Mouse (Mus musculus): Measurements from ENCODE around the gene Nmnat1. TPM values are rescaled to one million over a fixed set of nuclear protein-coding genes. Genes with fewer than 3 reads are reported as not detected.

The Nmnat1 gene
- 6.4 and 6.8 TPM in 2 replicates for polyA plus RNA-seq (2015; fragmentation: Nextera tagmentation; extraction: Ambion mirVana)

DNA sequence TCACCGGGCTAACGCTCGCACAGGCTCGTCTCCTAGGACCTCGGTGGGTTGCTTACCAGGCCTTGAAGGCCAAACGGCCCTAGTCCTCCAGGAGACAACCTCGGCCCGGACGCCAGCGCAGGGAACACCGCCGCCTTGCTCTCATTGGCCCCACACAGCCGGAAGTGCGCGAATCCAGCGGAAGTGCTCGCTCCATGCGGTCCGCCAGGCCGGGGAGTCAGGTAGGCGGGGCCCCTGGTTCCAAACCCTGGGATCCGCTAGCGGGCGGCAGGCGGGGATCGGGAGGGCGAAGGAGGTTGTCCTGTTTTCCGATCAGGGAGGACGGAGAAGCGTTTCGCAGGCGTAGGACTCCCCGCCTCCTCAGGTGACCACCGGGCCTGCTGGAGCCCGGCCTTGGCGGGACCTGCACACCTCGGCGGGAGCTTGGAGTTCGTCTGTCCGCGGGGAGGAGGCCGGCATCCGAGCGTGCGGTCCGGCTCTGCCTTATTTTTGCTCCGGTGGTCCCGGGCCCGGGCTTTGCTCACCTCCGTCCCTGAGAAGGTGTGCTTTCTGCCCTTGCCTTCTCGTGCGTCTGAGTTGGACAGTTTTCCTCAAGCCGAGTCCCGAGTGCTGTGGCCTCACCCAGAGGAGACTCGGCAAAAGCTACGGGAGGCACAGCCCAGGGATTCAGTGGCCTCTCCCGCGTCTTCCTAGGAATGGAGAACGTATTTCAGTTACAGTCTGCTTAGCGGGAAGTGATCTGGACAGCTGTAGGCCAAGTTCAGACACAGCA is at the start of gene Nmnat1, which contains the start of gene Lzic:
Gene Nmnat1 (minus strand): TSS at position 150 of the 772 bp plus-strand sequence.
Gene Lzic (plus strand): TSS at position 177 of the 772 bp plus-strand sequence.
- Histone ChIP-seq H3K4me3 (ENCODE audit: low read depth, low read length) (peak within 1 kb of the TSS; percentile 65), H3K9ac (replicated peaks) (peak within 1 kb of the TSS; percentile 77), H3K36me3 (replicated peaks; ENCODE audit: insufficient read depth, low read length) (peaks cover 24% of the 10 kb centered on the region)

DNA sequence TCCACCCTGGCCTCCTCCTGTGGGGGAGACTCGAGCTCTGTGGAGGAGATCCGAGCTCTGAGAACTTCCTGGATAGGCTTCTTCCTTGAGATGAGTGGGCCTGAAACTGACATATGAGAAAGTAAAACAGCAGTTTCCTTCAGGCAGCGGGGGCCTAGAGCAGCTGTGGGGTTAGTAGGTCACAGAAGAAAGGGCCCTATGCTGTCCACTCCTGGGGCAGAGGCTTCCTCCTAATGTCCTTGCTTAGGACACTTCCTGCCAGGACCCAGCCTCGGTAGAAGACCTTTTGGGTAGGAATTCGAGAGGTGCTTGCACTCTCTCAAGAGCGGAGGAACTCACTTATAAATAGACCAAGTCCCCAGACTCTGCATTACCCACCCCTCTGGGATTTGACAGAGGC is 44.7 kb upstream of the Nmnat1 start:
- Histone ChIP-seq H3K4me3 (ENCODE audit: low read depth, low read length) (no peak overlapping the region), H3K27ac (ENCODE audit: low read depth) (no peak overlapping the region), H3K9ac (replicated peaks) (no peak overlapping the region), H3K4me2 (ENCODE audit: low read depth, low read length) (no peak overlapping the region), H3K4me1 (ENCODE audit: insufficient read depth) (peaks cover 5% of the 10 kb centered on the region; the same call in 1 of the 2 replicates), H3K36me3 (replicated peaks; ENCODE audit: insufficient read depth, low read length) (no peaks in the 10 kb centered on the region), H3K9me3 (ENCODE audit: low read length) (no peaks in the 10 kb centered on the region), H3K27me3 (ENCODE audit: insufficient read depth, low read length) (no peaks in the 10 kb centered on the region)
- WGBS (ENCODE audit: insufficient replicate concordance), result 54% methylated on average over 6 of the region's 6 CpGs
- TF ChIP-seq EP300 (IDR thresholded peaks at IDR 0.05; ENCODE audit: low read depth) (no peak), CTCF (IDR thresholded peaks at IDR 0.05; ENCODE audit: low read depth) (no peak)
- no peak for DNase-seq
- ATAC-seq, result no peak

More for the DNA sequence above, at the start of gene Nmnat1, which contains the start of gene Lzic:
- H3K27ac ChIP-seq (ENCODE audit: low read depth), result peak within 1 kb of the TSS; percentile 89
- peak within 1 kb of the TSS; percentile 88 for H3K4me2 ChIP-seq (ENCODE audit: low read depth, low read length)
- H3K9me3 ChIP-seq (ENCODE audit: low read length), result no peaks in the 10 kb centered on the region
- peak; percentile 99 for ATAC-seq
- H3K27me3 ChIP-seq (ENCODE audit: insufficient read depth, low read length), result no peaks in the 10 kb centered on the region
- peak; percentile 96 for DNase-seq
- H3K4me1 ChIP-seq (ENCODE audit: insufficient read depth), result peaks cover 12% of the 10 kb centered on the region
- TF ChIP-seq CTCF (IDR thresholded peaks at IDR 0.05; ENCODE audit: low read depth), result peak; percentile 27
- no peak for TF ChIP-seq EP300 (IDR thresholded peaks at IDR 0.05; ENCODE audit: low read depth)
- WGBS (ENCODE audit: insufficient replicate concordance), result under 1% methylated on average over 59 of the region's 60 CpGs

DNA sequence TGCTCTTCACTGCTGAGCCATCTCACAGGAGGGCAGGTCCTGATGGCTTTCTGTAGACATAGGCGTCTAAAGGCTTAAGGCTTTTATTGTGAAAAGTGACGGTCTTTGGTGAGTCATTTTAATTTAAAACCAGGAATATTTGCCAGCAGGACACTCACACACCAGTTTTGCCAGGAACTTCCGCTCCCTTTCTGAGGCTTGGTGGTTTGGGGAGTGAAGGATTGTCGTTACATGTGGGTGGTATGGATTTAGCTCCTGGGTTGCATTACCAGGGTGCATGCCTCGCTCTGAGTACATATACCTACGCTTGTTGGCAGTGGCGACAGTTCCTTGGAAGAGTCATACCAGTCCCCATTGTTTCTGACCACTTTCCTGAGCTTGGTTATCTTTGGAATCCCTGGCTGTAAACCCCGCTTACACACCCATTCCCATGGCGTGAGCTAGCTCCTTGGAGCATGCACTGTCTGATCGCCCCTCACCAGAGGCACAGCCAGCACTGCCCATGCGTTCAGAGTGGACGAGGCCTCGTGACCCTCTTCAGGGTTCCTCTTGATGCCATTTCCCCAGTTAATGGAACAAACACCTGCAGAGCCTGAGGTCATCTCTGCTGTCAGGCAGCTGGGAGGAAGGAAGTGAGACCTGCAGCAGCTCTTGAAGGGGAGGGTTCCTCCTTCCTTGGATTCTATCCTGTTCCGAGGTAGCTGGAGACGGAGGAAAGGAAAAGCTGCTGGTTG is 42.8 kb upstream of the Nmnat1 start:
- WGBS (ENCODE audit: insufficient replicate concordance), result 71% methylated on average over 15 of the region's 15 CpGs
- H3K4me1 ChIP-seq (ENCODE audit: insufficient read depth), result peaks cover 5% of the 10 kb centered on the region; the same call in 1 of the 2 replicates
- H3K4me2 ChIP-seq (ENCODE audit: low read depth, low read length), result no peak overlapping the region
- no peak overlapping the region for H3K4me3 ChIP-seq (ENCODE audit: low read depth, low read length)
- no peak overlapping the region for H3K27ac ChIP-seq (ENCODE audit: low read depth)
- no peaks in the 10 kb centered on the region for H3K36me3 ChIP-seq (replicated peaks; ENCODE audit: insufficient read depth, low read length)
- DNase-seq, result no peak
- no peak for ATAC-seq
- H3K9me3 ChIP-seq (ENCODE audit: low read length), result no peaks in the 10 kb centered on the region
- TF ChIP-seq EP300 (IDR thresholded peaks at IDR 0.05; ENCODE audit: low read depth), result no peak
- no peak for TF ChIP-seq CTCF (IDR thresholded peaks at IDR 0.05; ENCODE audit: low read depth)
- H3K9ac ChIP-seq (replicated peaks), result no peak overlapping the region
- H3K27me3 ChIP-seq (ENCODE audit: insufficient read depth, low read length), result no peaks in the 10 kb centered on the region

GRCm38 (mm10) chr4:149526330-149526729 is 41.3 kb upstream of the Nmnat1 start:
- DNase-seq (no peak), ATAC-seq (no peak)
- H3K9ac ChIP-seq (replicated peaks), result no peak overlapping the region
- no peak overlapping the region for H3K4me2 ChIP-seq (ENCODE audit: low read depth, low read length)
- H3K4me1 ChIP-seq (ENCODE audit: insufficient read depth), result peaks cover 13% of the 10 kb centered on the region
- H3K36me3 ChIP-seq (replicated peaks; ENCODE audit: insufficient read depth, low read length), result no peaks in the 10 kb centered on the region
- TF ChIP-seq EP300 (IDR thresholded peaks at IDR 0.05; ENCODE audit: low read depth) (no peak), CTCF (IDR thresholded peaks at IDR 0.05; ENCODE audit: low read depth) (no peak)
- WGBS (ENCODE audit: insufficient replicate concordance), result 56% methylated on average over 7 of the region's 7 CpGs
- no peak overlapping the region for H3K27ac ChIP-seq (ENCODE audit: low read depth)
- H3K4me3 ChIP-seq (ENCODE audit: low read depth, low read length), result no peak overlapping the region
- no peaks in the 10 kb centered on the region for H3K27me3 ChIP-seq (ENCODE audit: insufficient read depth, low read length)
- no peaks in the 10 kb centered on the region for H3K9me3 ChIP-seq (ENCODE audit: low read length)

- ATAC-seq (no peak), DNase-seq (no peak)
- 77% methylated on average over 6 of the region's 6 CpGs for WGBS (ENCODE audit: insufficient replicate concordance)
Observed at GRCm38 (mm10) chr4:149525811-149526210, 40.8 kb upstream of the Nmnat1 start.

GRCm38 (mm10) chr4:149525170-149525569 is 40.2 kb upstream of the Nmnat1 start:
- no peak overlapping the region for H3K9ac ChIP-seq (replicated peaks)
- H3K27me3 ChIP-seq (ENCODE audit: insufficient read depth, low read length), result no peaks in the 10 kb centered on the region
- peaks cover 16% of the 10 kb centered on the region for H3K4me1 ChIP-seq (ENCODE audit: insufficient read depth)
- 69% methylated on average over 4 of the region's 4 CpGs for WGBS (ENCODE audit: insufficient replicate concordance)
- no peak overlapping the region for H3K4me2 ChIP-seq (ENCODE audit: low read depth, low read length)
- H3K36me3 ChIP-seq (replicated peaks; ENCODE audit: insufficient read depth, low read length), result no peaks in the 10 kb centered on the region
- ATAC-seq (no peak), DNase-seq (no peak)
- H3K27ac ChIP-seq (ENCODE audit: low read depth), result no peak overlapping the region
- TF ChIP-seq CTCF (IDR thresholded peaks at IDR 0.05; ENCODE audit: low read depth) (no peak), EP300 (IDR thresholded peaks at IDR 0.05; ENCODE audit: low read depth) (no peak)
- H3K4me3 ChIP-seq (ENCODE audit: low read depth, low read length), result no peak overlapping the region
- H3K9me3 ChIP-seq (ENCODE audit: low read length), result no peaks in the 10 kb centered on the region

More at GRCm38 (mm10) chr4:149525811-149526210, 40.8 kb upstream of the Nmnat1 start:
- Histone ChIP-seq H3K36me3 (replicated peaks; ENCODE audit: insufficient read depth, low read length) (no peaks in the 10 kb centered on the region), H3K27ac (ENCODE audit: low read depth) (no peak overlapping the region), H3K9ac (replicated peaks) (no peak overlapping the region), H3K9me3 (ENCODE audit: low read length) (no peaks in the 10 kb centered on the region), H3K4me2 (ENCODE audit: low read depth, low read length) (no peak overlapping the region), H3K4me3 (ENCODE audit: low read depth, low read length) (no peak overlapping the region), H3K27me3 (ENCODE audit: insufficient read depth, low read length) (no peaks in the 10 kb centered on the region), H3K4me1 (ENCODE audit: insufficient read depth) (peaks cover 16% of the 10 kb centered on the region)
- TF ChIP-seq EP300 (IDR thresholded peaks at IDR 0.05; ENCODE audit: low read depth) (no peak), CTCF (IDR thresholded peaks at IDR 0.05; ENCODE audit: low read depth) (no peak)

All from liver, postnatal 0 days (tissue).